ENCODE assay signal across 13 mouse cellular contexts in the genomic region with DNA sequence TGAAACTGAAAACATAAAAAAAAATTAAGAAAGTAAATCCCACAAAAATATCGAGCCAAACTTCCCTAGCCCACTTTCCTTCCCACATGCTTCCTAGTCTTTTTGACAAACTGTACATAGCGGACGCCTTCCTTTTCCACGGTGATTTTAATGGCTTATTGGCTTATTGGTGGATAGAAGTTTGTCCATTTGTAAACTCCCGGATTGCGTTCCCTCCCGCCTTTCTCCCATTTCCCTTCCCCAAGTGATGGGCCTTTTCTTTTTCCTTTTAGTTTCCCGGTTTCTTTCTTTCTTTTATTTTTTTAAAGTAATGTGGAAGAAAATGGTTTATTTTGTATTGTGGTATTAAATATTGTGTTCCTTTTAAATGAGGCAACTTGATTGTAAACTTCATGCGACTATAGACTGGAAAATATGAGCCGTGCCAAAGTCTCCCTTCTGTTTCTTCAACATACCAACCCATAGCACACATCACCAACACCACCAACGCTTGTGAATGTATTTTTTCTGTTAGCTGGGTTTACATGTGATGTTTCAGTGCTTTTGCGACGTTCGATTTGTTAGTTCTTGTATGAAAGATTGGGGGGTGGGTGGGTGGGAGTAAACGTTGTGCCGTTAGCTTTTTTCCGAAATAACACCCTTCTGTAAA. TPM values are rescaled to one million over a fixed set of nuclear protein-coding genes. Genes with fewer than 3 reads are reported as not detected.
DNase-seq lines count a peak whose midpoint lies in the region; ATAC-seq lines count a peak whose summit lies in the region.
"Had no signal": no experiment of that assay in that cellular context is flagged by ENCODE, and none has a peak within 500 bp of the region (broad histone marks: within the 10 kb centered on the region; RNA-seq: fewer than 3 reads in every experiment).

No protein-coding gene starts in this region.

- 11% methylated on average over 17 of the region's 17 CpGs for WGBS in forebrain, embryonic 14.5 days
- 22% methylated on average over 17 of the region's 17 CpGs for WGBS in limb, embryonic 13.5 days
- 15% methylated on average over 17 of the region's 17 CpGs for WGBS in neural tube, embryonic 14.5 days

- H3K4me2 ChIP-seq in forebrain, embryonic 14.5 days (ENCODE audit: low read length): peak overlapping the region; percentile 73
- H3K4me2 ChIP-seq in limb, embryonic 13.5 days (replicated peaks): peak overlapping the region; percentile 80
- H3K4me2 ChIP-seq in neural tube, embryonic 14.5 days (ENCODE audit: low read depth, low read length): peak overlapping the region; percentile 38
- H3K4me2 ChIP-seq: liver, embryonic 15.5 days; stomach, embryonic 15.5 days had no signal

- no peak for ATAC-seq in forebrain, embryonic 14.5 days
- ATAC-seq in limb, embryonic 13.5 days (ENCODE audit: low FRiP score, low read depth): no peak
- no peak for ATAC-seq in neural tube, embryonic 14.5 days (ENCODE audit: low read depth)

- no peaks in the 10 kb centered on the region for H3K9me3 ChIP-seq in forebrain, embryonic 14.5 days (replicated peaks; ENCODE audit: control insufficient read depth, low read length)
- H3K9me3 ChIP-seq in limb, embryonic 13.5 days: no peaks in the 10 kb centered on the region
- H3K9me3 ChIP-seq in neural tube, embryonic 14.5 days (ENCODE audit: control insufficient read depth, low read length): no peaks in the 10 kb centered on the region
- H3K9me3 ChIP-seq: liver, embryonic 15.5 days; stomach, embryonic 15.5 days had no signal

- peak; percentile 30 for DNase-seq in embryo, embryonic 11 days
- DNase-seq in embryo, embryonic 10 days (ENCODE audit: low spot score): no peak
- DNase-seq in forebrain, embryonic 14.5 days (ENCODE audit: low spot score): peak; percentile 45
- DNase-seq in left cerebral cortex, adult 9 months (ENCODE audit: low spot score in 2 of 2): no peak
- no peak for DNase-seq in heart, postnatal 4 days
- no peak for DNase-seq in kidney, adult 9 months
- DNase-seq: adrenal gland, postnatal 36 days; gastrocnemius, postnatal 10 days; heart, postnatal 14 days had no signal

- peaks cover 7% of the 10 kb centered on the region; the same call in 1 of the 2 replicates for H3K36me3 ChIP-seq in forebrain, embryonic 14.5 days (ENCODE audit: control insufficient read depth, insufficient read depth, low read length)
- no peaks in the 10 kb centered on the region for H3K36me3 ChIP-seq in limb, embryonic 13.5 days
- H3K36me3 ChIP-seq in neural tube, embryonic 14.5 days (ENCODE audit: control insufficient read depth, insufficient read depth, low read length): no peaks in the 10 kb centered on the region
- H3K36me3 ChIP-seq: liver, embryonic 15.5 days; stomach, embryonic 15.5 days had no signal

- H3K4me3 ChIP-seq in forebrain, embryonic 14.5 days (ENCODE audit: low read depth, low read length): peak overlapping the region; percentile 49
- H3K4me3 ChIP-seq in limb, embryonic 13.5 days: peak overlapping the region; percentile 64
- H3K4me3 ChIP-seq in neural tube, embryonic 14.5 days (ENCODE audit: low read depth, low read length): peak overlapping the region; percentile 46
- H3K4me3 ChIP-seq: liver, embryonic 15.5 days; stomach, embryonic 15.5 days had no signal

- H3K27me3 ChIP-seq in forebrain, embryonic 14.5 days (replicated peaks; ENCODE audit: control insufficient read depth, insufficient read depth, low read length): peaks cover 38% of the 10 kb centered on the region
- H3K27me3 ChIP-seq in limb, embryonic 13.5 days: peaks cover 81% of the 10 kb centered on the region
- peaks cover 29% of the 10 kb centered on the region for H3K27me3 ChIP-seq in neural tube, embryonic 14.5 days (ENCODE audit: control insufficient read depth, insufficient read depth, low read length)

- H3K9ac ChIP-seq in forebrain, embryonic 14.5 days (ENCODE audit: low read length): peak overlapping the region; percentile 85
- no peak overlapping the region for H3K9ac ChIP-seq in limb, embryonic 13.5 days
- peak overlapping the region; percentile 70 for H3K9ac ChIP-seq in neural tube, embryonic 14.5 days (replicated peaks; ENCODE audit: low read depth, low read length)
- H3K9ac ChIP-seq: liver, embryonic 15.5 days; stomach, embryonic 15.5 days had no signal

- peaks cover 9% of the 10 kb centered on the region; the same call in 1 of the 2 replicates for H3K4me1 ChIP-seq in forebrain, embryonic 14.5 days (ENCODE audit: control insufficient read depth, insufficient read depth, low read length)
- peaks cover 41% of the 10 kb centered on the region for H3K4me1 ChIP-seq in limb, embryonic 13.5 days
- H3K4me1 ChIP-seq in neural tube, embryonic 14.5 days (ENCODE audit: control insufficient read depth, insufficient read depth, low read length): peaks cover 5% of the 10 kb centered on the region

- peak overlapping the region; percentile 50; the same call in 1 of the 2 replicates for H3K27ac ChIP-seq in forebrain, embryonic 14.5 days (ENCODE audit: low read depth, low read length)
- H3K27ac ChIP-seq in limb, embryonic 13.5 days: no peak overlapping the region
- H3K27ac ChIP-seq in neural tube, embryonic 14.5 days (ENCODE audit: low read depth, low read length): no peak overlapping the region; the same call in 1 of the 2 replicates
- H3K27ac ChIP-seq: liver, embryonic 15.5 days; stomach, embryonic 15.5 days had no signal

RNA-seq across cellular contexts. Expression of a gene that starts 4.3 kb away (rescaled TPM):
- polyA plus RNA-seq in forebrain, embryonic 14.5 days (2014; fragmentation: Nextera tagmentation; extraction: Ambion mirVana): 7.3 and 9.8 TPM in 2 replicates
- 2.8 and 3.2 TPM in 2 replicates for polyA plus RNA-seq in limb, embryonic 13.5 days (2015; fragmentation: Nextera tagmentation; extraction: Ambion mirVana)
- 6.5 and 9.4 TPM in 2 replicates for polyA plus RNA-seq in neural tube, embryonic 14.5 days (2014; fragmentation: Nextera tagmentation; extraction: Ambion mirVana)
- not detected for total RNA-seq in heart, postnatal 4 days (2021)
- total RNA-seq: gastrocnemius, postnatal 10 days had no signal
- polyA plus RNA-seq: liver, embryonic 15.5 days; stomach, embryonic 15.5 days had no signal

RNA-seq across cellular contexts. Expression of a gene that starts 10.8 kb away (rescaled TPM):
- polyA plus RNA-seq in forebrain, embryonic 14.5 days (2014; fragmentation: Nextera tagmentation; extraction: Ambion mirVana): 0.32 and 0.55 TPM in 2 replicates
- not detected in 2 replicates for polyA plus RNA-seq in limb, embryonic 13.5 days (2015; fragmentation: Nextera tagmentation; extraction: Ambion mirVana)
- 0.35 and 0.45 TPM in 2 replicates for polyA plus RNA-seq in neural tube, embryonic 14.5 days (2014; fragmentation: Nextera tagmentation; extraction: Ambion mirVana)
- not detected for total RNA-seq in heart, postnatal 4 days (2021)
- total RNA-seq: adrenal gland, postnatal 36 days; gastrocnemius, postnatal 10 days; heart, postnatal 14 days had no signal
- polyA plus RNA-seq: liver, embryonic 15.5 days; stomach, embryonic 15.5 days had no signal

RNA-seq across cellular contexts. Expression of a gene that starts 14.1 kb away (rescaled TPM):
- polyA plus RNA-seq in forebrain, embryonic 14.5 days (2014; fragmentation: Nextera tagmentation; extraction: Ambion mirVana): 9.5 and 10.9 TPM in 2 replicates
- polyA plus RNA-seq in limb, embryonic 13.5 days (2015; fragmentation: Nextera tagmentation; extraction: Ambion mirVana): 2.3 and 2.6 TPM in 2 replicates
- polyA plus RNA-seq in neural tube, embryonic 14.5 days (2014; fragmentation: Nextera tagmentation; extraction: Ambion mirVana): 7.8 and 7.9 TPM in 2 replicates
- not detected for total RNA-seq in heart, postnatal 4 days (2021)
- total RNA-seq: adrenal gland, postnatal 36 days; gastrocnemius, postnatal 10 days; heart, postnatal 14 days had no signal
- polyA plus RNA-seq: liver, embryonic 15.5 days; stomach, embryonic 15.5 days had no signal

RNA-seq across cellular contexts. Expression of a gene that starts 28.7 kb away (rescaled TPM):
- polyA plus RNA-seq in forebrain, embryonic 14.5 days (2014; fragmentation: Nextera tagmentation; extraction: Ambion mirVana): 0.25 and 0.33 TPM in 2 replicates
- polyA plus RNA-seq in limb, embryonic 13.5 days (2015; fragmentation: Nextera tagmentation; extraction: Ambion mirVana): 0.18 and 0.37 TPM in 2 replicates
- polyA plus RNA-seq in neural tube, embryonic 14.5 days (2014; fragmentation: Nextera tagmentation; extraction: Ambion mirVana): 0.27 and 0.81 TPM in 2 replicates
- total RNA-seq in heart, postnatal 4 days (2021): not detected
- total RNA-seq: adrenal gland, postnatal 36 days; gastrocnemius, postnatal 10 days; heart, postnatal 14 days had no signal
- polyA plus RNA-seq: liver, embryonic 15.5 days; stomach, embryonic 15.5 days had no signal

RNA-seq across cellular contexts. Expression of a gene that starts 54.5 kb away (rescaled TPM):
- 25.0 and 25.7 TPM in 2 replicates for polyA plus RNA-seq in forebrain, embryonic 14.5 days (2014; fragmentation: Nextera tagmentation; extraction: Ambion mirVana)
- 26.9 and 28.3 TPM in 2 replicates for polyA plus RNA-seq in limb, embryonic 13.5 days (2015; fragmentation: Nextera tagmentation; extraction: Ambion mirVana)
- 27.7 and 29.4 TPM in 2 replicates for polyA plus RNA-seq in neural tube, embryonic 14.5 days (2014; fragmentation: Nextera tagmentation; extraction: Ambion mirVana)
- 10 to 100 TPM; 26.3 to 34.9 TPM for total RNA-seq in heart, postnatal 4 days (2021)

Comparison
In these comparisons a context has a peak if more than half of its experiments do, and no peak if none do; other contexts are left out.
1. DNase-seq: peak in embryo, embryonic 11 days (single experiment) and forebrain, embryonic 14.5 days (single experiment); none in embryo, embryonic 10 days (single experiment), left cerebral cortex, adult 9 months (0 of 2), heart, postnatal 4 days (single experiment) and kidney, adult 9 months (single experiment).
2. Peak in every context shown above with its lines, with median percentiles within 50 percentile points of each other: H3K4me2 ChIP-seq and H3K4me3 ChIP-seq.